Mouse (Mus musculus): ENCODE measurements around the gene Gcgr.
"Not testable (repeated sequence)": the region's sequence is repeated elsewhere in the genome, so short reads cannot be mapped to it uniquely, and the experiment has no call there.

The Gcgr gene

DNA sequence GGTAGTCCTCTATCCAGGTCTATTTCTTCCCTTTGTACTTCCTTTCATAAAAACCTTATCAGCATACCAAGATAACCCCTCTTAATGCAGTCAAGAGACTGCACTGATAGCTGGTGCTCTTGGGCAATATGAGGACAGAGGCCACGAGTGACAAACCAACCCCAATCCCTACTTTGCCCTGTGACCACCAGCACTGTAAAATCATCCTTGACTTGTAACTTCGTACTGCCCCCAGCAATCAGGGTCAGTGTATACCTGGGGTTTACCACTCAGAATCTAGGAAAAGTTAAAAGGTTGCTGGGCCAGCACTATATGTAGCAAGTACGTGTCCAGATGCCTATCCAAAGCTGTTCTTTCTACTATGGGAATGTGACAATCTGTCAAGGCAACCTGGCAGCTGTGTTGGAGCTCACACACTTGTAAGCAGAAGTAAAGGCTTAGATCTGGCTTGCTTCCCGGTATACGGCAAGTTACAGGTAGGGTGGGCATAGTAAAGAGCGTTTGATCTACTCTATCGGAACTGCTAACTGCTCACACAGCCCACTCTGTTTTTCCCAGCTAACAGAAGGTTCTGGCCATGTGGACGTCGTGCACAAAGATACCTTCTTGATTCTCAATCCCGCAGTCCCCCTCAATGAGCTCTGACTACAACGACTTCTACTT, 41.4 kb downstream of the Gcgr start:
- DNase-seq (ENCODE audit: extremely low spot score), result no peak

DNA sequence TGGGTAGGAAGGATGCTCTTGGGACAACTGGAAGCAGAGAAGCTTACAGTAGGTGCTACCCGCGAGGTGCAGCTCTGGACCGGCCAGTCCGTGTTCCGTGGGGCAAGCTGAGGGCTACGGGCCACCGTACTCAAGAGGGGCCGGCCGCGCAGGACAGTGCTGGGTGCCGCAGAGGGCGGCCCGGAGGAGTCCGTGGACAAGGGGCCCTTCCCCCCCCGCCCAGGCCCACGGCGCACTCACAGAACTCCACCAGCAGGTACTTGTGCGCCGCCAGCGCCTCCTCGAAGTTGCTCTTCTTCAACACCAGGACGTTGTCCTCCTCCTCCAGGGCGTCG, 41.9 kb downstream of the Gcgr start:
- no peak for DNase-seq (ENCODE audit: extremely low spot score)

DNA sequence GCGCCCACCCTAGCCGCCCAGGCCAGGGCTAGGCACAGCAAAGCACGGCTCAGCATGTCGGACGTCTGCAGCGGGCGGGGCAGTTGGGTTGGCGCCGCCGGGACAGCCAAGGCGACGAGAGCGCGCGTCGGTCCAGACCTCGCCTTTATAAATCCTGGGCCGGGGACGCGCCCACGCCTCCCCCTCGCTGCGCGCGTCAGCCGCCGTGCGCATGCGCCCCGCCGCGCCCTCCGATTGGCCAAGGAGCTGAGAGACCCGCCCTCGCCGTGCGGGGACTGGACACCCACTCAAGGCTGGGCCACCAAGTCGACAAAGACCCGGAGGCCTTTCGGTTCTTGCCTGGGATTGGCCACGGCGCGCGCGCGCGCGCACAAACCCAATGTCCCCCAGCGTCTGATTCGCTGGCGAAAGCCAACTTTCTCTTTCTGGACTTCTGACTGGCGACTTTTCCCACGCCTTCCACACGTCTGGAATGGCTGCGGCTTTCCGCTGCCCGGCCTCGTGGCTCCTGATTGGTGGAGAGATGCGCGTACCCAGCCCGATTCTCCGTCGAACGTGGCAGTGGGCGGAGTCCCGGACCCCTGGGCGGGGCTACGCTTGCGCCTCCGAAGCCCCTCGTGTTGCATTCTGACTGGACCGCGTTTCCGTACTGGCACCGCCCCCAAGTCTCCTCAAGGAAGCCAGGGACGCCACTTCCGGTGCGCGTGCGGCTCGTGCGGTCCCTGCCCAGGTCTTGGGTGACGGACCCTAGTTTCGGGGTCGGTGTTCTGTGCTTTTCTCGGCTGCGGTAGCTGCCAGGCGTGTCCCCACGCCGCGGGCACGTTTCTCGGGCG, 42.5 kb downstream of the Gcgr start, which contains the start of gene P4hb:
Gene P4hb (minus strand): TSS at position 502 of the 833 bp plus-strand sequence.
- DNase-seq (ENCODE audit: extremely low spot score), result peak; percentile 99

DNA sequence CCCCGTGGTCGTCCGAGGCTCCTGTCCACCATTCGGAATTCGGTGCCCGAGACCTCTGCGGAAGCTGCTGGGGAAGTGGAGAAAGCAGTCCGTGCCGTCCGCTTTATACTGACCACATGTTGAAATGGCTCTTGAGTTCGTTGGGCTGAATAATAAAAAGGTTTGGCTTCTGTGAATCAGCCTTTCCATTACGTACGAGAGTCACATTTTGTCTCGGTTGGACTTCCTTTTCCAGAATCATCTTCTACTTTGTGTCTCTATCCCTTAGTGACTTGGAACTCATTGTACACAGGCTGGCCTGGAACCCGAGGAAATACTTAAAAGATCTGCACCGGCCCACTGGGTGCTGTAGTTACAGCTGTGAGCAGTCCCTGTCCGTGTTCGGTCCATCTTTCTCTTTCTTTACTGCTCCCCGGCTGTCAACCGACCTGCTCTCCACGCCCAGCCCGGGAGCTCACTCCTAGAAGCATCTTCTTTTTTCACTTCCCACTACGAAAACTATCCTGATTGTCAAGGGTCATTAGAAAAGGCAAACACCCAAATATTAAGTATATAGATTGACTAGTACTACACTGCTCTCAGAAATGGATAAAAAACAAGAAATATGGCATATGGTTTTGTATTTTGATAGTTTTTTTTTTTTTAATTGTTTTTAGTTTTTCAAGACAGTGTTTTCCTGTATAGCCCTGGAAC, 43.2 kb downstream of the Gcgr start:
- peak; percentile 32 for DNase-seq (ENCODE audit: extremely low spot score)

DNA sequence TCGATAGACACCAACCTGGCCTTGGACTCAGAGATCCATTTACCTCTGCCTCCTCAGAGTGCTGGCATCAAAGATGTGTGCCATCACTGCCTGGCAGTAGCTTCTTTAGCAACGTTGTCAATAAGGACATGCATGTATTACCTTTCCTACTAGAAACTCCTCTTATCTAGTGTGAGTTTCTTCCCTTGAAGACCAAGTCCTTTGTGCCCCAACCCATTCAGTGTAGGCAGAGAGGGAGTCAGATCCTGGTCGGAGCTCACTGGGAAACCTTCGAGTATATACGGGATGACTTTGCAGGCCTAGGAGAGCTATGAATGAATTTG, 43.7 kb downstream of the Gcgr start:
- DNase-seq (ENCODE audit: extremely low spot score), result no peak

DNA sequence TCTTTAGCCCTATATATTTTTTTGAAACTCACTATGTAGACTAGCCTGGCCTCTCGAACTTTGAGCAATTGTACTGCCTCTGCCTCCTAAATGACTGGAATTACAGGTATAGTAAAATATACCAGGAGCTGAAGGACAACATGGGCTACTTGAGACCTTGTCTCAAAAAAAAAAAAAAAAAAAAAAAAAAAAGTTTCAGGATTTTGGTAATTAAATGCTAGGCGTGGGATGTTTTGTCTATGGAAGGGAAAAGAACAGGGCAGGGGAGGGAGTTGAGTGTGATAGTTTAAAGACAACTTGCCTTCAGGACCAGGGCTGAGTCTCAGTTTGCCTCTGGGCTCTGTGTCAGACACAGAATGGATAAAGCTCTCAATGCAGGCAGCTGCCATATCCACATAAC, 44.5 kb downstream of the Gcgr start:
- DNase-seq (ENCODE audit: extremely low spot score), result no peak

DNA sequence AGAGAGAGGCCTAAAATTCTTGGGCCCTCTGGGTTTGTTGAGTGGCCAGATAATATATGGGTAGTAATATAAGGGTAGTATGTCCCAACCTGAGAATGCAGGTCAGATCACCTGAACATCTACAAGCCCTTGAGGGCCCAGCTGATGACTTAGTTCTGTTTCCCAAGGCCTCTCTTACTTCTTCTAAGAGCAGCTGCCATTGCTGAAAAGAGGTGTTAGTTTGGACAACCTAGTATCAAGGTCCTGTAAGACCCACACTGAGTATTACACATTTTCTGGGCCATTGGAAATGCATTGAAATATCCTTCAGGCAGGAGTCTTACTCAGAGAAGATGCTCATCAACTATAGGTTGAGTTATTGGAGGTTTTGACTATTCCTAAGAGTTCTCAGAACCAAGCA, 45.4 kb downstream of the Gcgr start:
- no peak for DNase-seq (ENCODE audit: extremely low spot score)

DNA sequence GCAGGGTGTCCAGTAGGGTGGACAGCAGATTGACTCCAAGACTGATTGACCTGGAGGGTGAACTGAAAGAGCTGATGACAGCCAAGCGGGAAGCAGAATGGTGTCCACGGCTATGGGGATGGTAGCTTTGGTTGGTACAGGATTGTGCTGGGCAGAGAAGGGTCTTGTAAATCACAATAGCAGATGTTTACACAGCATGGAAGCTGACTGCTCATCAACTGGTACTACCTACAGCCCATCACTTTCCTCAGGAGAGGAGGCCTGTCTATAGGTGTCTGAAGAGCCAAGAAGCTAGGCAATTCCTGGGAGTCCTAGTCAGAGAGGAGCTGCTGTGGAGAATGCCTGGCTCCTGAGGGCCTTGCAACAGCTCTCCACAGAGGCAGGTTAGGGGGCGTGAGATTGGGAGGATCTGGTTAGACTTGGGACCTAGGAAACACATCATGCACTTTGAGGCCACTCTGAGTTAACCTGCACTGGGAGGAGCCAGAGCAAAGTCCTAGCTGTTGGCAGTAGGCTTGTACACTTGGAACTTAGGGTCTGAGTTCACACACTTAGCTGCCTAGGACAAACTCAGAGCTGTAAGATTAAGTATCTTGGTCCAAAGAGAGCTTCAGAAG, 46.0 kb downstream of the Gcgr start:
- DNase-seq (ENCODE audit: extremely low spot score), result no peak

DNA sequence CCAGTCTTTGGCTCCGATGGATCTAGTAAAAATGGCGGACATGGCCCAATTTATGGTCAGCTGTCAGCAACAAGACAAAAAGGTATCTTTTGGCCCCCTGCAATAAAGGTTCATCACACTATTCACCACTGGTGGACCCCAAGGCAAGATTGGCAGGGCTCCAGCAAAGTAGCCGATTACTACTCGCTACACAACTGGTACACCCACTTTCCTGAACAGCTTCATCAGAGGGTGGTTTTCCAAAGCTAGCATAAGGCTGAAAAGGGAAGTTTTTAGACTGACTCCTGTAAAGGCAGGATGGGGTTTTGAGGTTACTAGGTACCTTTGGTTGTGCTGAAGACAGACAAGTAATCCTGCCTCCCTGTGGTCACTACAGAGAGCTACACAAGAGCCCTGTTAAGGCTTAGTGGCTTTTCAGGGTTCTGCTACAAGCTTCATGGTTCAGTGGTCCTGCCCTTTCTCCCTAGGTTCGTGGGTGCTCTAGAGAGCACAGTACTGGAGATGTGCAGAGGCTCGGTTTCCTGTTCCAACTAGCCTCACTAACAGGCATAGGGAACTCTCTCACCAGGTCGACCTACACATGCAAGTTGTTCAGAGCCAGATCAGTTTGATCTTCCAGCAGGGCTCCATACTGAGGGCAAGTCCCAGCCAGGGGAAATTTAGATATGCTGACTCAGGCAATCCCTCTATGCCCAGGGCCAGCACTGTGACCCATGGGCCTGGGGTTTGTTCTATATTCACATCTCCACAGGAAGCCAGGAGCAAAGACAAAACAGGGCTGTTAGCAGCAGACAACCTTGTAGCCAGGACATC, 46.9 kb downstream of the Gcgr start:
- no peak for DNase-seq (ENCODE audit: extremely low spot score)

DNA sequence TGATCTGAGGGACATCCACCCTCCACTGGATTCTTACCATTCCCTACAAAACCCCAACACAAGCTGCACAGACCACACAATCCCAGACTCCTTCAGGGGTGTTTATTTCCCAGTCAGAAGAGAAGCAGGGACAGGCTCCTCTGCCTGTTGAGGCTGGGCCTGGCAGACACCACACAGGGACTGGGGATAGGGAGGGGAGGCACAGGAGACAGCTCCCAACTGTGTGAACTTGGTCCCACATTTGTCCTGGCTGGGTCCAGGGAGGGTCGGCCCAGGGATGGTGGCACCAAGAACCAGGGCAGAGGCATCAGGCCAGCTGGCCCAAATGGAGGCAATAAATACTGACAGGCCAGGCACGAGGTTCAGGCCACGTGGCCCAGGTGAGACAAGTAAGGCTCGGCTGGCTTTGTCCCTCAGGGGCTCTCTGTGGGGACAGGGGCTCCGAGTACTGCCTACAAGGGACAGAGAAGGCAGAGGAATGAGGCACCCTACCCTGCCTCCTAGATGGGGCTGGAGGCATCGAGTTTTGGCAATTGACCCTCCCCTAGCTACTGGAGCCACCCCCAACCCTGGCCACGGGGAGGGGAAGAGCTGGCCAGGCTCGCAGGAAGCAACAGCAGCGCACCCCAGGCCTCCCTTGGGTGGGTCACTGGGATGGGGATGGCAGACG, 47.7 kb downstream of the Gcgr start:
- no peak for DNase-seq (ENCODE audit: extremely low spot score)

DNA sequence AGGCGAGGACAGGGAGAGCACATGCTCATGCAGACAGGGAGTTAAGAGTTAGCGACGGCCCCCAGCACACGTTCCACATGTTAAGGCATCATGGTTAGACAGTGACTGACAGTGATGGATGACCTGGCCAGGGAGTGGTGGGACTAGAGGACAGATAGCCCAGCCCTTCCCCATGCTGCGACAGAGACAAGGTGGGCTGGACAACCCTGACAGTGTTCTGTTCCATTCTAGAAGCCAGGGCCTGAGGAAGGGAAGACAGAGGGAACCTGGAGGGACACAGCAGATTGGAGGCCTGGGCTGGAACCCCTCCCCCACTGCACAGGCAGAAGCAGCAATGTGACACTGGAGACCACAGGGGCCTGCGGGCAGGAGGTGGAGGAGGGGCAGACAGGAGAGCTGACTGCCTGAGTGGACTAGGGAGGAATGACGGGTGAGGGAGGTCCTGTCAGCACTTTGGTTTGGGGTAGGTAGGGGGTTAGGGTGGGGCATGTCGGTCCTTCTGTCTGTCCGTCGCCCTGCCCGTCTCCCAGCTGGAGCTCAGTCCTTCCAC, 48.3 kb downstream of the Gcgr start:
- no peak for DNase-seq (ENCODE audit: extremely low spot score)

DNA sequence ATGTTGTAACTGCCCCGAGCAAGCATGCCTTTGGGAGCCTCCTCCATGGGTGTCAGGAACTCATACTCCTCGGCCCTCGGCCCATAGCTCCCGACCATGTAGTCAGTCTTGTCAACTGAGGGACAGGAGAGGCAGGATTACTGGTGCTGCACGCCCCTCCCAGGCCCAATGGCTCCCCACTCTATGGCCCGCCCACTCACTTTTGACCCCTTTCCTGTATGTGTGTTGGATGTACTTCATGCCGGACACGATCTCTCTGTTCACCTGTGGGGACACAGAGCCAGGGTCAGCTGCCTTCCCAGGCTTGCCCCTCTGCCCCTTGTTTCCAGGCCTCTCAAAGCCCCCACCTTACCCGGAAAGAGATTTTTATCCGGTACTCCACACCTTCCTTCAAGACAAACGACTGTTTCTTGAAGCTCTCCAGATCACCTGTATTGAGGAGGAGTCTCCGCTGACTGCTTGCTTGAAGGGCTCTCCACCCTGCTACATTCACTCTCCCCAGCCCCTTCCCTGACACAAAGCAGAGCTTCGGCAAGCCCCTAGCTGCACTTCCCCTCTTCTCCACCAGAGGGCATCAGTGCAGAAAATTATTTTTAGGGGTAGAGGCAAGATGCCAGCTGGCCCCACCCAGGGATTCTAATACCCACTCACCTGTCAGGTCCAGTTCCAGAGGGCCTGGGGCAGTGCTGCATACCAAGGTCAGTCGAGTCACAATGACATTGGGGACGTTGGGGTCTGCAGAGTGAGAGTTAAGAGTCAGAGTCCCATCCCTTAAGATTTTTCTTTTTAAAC, 49.0 kb downstream of the Gcgr start:
- peak; percentile 87 for DNase-seq (ENCODE audit: extremely low spot score)

DNA sequence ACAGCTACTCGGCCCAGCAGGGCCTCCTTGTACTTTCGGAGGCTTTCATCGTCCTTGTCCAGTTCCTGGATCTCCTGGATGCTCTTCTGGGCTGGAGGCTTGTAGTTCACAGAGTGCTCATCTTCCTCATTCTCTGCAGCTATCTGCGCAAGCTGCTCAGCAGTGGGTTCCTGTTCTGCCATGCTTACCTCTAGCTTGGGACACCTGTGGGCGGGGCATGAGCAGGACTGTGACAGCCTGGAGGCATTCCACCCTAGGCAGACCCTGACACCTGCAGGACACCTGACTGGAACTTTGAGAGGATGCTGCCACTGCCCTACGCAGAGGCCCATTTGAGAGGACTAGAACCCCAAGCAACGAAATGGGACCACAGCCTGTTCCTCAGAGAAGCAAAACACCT, 49.7 kb downstream of the Gcgr start:
- DNase-seq (ENCODE audit: extremely low spot score), result no peak

DNA sequence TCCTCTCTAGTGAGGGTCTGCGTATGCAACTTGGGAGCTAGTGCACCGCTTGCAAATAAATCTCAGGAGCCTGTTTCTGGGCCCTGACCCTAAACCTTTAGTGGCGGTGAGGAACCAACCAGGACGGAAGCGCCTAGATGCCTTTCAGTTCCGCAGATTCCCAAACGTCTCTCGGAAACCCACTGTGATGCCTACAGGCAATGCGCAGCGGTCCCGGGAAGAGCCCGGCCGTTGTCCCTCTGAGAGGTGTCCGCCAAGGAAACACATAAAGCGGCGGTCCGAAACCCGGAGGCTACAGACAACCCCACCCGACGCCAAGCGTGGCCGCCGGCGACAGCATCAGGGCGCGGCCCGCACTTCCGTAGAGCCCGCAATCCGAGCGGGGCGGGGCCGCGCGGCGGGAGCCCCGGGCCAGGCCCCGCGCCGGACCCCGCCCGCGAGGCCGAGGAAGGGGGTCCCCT, 50.4 kb downstream of the Gcgr start:
- DNase-seq (ENCODE audit: extremely low spot score), result peak; percentile 44

DNA sequence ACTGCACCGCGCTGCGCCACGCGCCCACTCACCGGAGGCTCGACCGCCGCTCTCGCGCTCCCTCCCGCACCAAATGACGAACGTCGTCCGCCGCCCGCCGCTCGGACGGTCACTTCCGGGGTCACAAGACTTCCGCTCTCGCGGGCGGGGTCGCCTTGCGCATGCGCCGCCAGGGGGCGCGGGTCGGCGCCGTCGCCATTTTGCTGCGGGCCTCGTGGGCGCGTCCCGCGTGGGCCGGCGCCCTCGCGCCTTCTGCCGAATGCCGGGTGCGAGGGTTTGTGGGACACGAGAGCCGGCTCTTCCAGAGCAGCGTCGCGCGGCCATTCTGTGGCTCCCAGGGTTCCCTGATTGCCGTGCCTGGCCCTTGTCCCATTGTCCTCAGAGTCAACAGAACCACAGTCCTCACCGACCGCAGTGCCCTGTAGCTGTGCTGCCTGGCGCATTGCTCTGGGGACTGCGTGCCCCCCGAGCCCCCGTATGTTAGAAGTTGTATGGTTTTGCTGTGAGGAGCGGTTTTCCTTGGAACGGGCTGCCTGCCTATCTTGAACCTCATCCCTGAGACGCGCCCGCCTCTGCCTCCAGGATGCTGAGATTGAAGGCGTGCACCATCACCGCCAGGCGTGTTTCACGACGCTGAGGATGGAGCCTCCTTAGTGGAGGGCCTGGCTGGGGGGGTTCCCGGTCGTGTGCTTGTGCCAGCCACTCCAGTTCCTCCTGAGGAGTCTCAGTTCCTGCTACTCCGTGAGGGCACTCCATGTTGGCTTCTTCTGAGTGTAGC, 51.2 kb downstream of the Gcgr start, which contains the start of gene Arhgdia:
Gene Arhgdia (minus strand): TSS at position 135 of the 778 bp plus-strand sequence.
- peak; percentile 90 for DNase-seq (ENCODE audit: extremely low spot score)

DNA sequence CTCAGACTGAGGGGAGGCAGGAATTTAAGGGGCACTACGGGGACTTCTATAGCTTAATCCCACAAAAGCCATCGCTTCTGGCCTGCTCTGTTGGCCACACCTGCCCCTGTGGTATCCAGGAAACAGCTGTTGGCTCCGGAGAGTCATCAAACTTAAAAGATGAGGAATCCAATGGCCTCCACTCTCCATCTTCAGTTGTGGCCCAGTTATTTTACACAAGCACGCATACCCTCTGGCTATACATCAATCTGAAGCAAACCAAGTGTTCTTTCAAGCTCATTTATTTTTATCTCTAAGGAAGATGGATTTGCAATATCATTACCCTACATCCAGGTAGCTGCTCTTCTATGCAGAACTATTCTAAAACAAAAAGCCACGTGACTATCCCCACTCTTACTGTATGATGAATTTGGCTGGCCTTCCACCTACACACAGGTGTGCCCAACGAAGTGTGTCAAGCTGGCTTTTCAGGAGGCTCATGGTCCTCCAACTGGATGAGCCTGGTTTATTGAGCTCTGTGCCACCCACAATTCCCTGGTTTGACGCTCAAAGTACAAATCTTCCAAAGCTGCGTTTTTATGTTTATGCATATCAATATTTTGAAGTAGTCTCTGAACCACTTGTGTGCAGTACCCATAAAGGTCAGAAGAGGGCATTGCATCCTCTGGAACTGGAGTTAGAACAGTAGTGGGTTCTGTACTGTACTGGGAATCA, 51.9 kb downstream of the Gcgr start:
- DNase-seq (ENCODE audit: extremely low spot score), result peak; percentile 40

DNA sequence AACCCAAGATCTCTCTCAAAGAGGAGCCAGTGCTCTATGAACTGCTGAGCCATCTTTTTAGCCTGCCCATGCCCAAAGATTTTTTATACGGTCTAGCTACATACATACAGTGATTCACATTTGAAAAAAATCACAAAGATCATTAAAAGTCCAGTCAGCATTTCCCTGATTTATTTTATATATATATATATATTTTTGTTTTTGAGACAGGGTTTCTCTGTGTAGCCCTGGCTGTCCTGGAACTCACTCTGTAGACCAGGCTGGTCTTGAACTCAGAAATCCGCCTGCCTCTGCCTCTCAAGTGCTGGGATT, 52.4 kb downstream of the Gcgr start:
- not testable (repeated sequence) for DNase-seq (ENCODE audit: extremely low spot score)

DNA sequence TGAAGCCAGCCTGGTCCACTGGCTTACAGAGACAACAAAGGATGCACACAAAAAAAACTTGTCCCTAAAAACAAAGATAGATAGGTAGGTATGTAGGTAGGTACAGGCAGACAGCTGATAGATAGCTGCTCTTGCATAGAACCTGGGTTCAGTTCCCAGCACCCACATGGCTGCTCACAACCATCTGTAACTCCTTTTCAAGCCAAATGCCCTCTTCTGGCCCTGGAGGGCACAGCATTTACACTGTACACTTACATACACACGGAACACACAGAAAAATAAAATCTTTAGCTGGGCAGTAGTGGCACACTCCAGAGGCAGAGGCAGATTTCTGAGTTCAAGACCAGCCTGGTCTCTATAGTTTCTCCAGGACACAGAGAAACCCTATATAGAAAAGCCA, 53.4 kb downstream of the Gcgr start:
- DNase-seq (ENCODE audit: extremely low spot score), result no peak

DNA sequence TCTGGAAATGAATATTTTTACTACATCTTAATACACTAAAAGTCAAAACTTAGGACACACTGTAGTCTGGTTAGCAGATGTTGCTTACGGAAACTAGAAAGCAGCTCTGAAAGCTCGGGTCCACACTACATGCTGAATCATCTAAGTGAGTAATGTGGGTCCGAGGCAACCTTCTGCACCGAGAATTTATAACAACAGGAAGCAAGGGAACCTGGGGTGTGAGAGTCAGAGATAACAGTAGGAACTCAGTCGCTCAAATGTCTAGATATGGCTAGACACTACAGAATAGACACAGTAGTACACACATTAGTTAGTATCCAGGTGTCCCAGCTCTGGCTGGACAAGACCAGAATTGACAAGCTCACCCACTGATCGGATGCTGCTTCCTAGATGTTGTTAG, 58.0 kb downstream of the Gcgr start:
- no peak for DNase-seq (ENCODE audit: extremely low spot score)

Measured in embryo, embryonic 9.5 days (tissue).